Mouse (Mus musculus) mature B cell (primary cell): ENCODE measurements around the gene Btf3l4.

Experiments
- in situ Hi-C: fragments of 300-500 bp; cut with MboI; formaldehyde crosslinking; loops from 2 replicates; pipeline ENCODE4 v1.14.3; 2019

Btf3l4 gene

DNA sequence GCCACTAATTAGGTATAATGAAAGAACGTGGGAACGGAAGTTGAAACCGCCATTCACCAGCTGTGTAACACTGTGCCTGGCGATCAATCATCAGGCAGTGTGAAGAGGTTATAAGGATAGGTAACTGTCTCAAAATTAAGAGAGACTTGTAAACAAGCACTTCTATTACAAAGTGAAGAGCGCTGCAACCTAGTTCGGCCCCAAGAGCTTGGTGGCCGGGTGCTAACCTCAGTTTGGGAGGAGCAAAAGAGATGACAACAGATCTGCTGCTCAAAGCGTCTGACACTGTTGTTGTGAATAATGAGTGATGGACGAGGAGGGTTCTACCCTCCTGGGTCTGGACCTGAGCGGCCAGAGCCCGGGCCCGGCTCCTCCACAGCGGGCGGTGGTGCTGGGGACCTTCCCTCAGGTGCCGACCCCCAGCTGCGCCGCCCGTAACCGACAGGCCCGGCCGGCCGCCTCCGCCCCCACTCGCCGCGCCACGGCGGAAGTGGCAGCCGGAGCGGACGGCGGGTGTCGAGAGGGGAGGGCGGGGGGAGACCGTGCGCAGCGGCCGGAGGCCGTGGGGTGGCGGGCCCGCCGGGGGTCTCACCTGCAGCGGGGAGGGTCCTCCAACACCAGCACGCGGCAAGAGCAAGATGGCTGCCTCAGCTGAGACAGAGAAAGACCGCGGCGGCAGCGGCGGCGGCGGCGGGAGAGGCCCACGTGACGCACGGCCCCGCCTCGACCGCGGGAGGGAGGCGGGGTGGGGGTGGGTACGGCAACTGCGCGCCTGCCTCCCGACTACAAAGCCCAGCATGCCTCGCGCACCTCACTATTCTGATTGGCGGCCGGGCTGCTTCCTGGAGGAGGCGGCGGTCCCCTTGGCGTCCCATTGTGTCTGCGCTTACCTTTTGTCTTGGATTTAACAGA is at the start of gene Btf3l4:
Btf3l4 (minus strand) TSS at position 699 of the 912 bp plus-strand sequence.
- in situ Hi-C loops, result loop anchor here (25.0 kb wide), 1 partner anchor 829 kb away; the partner anchor contains the start of gene Cdkn2c

DNA sequence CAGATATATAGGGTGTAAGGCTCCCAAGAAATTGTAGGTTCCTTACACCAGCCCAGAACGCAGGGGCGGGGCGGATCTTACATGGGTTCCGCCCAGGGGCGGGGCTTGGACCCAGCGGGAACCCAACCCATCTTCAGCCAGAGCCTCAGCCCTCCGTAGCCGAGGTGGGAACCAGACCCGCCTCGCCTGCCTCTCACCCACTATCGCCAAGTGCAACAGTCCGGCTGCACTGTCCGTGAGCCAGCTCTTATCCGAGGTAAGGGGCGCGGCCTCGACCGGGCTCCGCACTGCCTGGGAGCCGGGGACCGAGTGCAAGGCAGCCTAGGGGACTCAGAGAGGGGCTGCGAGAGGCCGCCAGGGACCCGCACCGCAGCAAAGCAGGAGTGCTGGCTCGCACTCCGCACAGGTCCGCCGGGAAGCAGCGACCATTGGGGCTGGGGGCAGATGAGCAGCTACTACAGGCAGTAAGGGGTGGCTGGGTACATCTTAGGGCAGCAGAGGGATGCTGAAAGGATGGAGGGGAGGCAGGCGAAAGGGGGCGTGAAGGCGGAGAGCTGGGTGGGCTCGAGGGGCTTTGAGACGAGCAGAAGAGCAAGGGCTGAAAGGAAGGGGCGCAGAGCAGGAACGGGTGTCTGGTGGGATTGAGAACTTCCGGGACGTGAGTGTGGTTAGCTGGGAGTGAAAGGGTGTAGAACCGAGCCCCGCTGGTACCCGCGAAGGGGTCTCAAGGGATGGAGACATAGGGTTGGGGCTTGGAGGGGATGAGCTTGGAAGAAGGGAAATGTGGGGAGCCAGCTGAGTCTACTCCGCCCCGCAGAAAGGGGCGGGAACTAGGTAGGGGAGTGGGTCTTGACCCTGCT is 45.8 kb upstream of the Btf3l4 start, which contains the start of gene Rab3b:
Rab3b (plus strand) TSS at position 101 of the 860 bp plus-strand sequence.
- in situ Hi-C loops, result no loop called here

DNA sequence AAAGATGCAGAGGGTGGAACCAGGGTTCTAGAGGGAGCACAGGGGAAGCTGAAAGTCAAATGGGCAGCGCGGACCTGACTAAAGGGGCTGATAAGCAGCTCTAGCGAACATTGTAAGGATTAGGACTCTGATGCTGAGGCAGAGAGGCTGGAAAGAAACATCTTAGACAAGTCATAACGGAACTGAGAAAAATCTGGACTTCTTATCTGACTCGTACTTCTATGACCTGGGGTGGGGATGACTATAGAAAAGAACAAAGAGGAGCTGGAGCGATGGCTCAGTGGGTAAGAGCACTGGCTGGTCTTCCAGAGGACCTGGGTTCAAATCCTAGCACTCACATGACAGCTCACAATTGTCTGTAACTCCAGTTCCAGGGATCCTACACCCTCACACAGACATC is 44.5 kb upstream of the Btf3l4 start:
- in situ Hi-C loops, result no loop called here

DNA sequence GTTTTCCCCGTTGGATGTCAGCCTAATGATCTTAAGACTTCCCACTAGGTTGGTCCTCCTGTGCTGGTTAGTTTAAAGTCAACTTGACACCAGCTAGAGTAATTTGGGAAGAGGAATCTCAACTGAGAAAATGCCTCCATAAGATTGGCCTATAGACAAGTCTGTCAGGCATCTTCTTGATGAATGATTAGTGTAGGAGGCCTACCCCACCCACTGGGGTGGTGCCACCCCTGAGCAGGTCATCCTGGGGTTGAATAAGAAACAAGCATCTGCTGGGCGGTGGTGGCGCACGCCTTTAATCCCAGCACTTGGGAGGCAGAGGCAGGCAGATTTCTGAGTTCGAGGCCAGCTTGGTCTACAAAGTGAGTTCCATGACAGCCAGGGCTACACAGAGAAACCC is 40.3 kb upstream of the Btf3l4 start:
- in situ Hi-C loops, result loop anchor here (25.0 kb wide), 1 partner anchor 289 kb away; no protein-coding TSS in a partner anchor

DNA sequence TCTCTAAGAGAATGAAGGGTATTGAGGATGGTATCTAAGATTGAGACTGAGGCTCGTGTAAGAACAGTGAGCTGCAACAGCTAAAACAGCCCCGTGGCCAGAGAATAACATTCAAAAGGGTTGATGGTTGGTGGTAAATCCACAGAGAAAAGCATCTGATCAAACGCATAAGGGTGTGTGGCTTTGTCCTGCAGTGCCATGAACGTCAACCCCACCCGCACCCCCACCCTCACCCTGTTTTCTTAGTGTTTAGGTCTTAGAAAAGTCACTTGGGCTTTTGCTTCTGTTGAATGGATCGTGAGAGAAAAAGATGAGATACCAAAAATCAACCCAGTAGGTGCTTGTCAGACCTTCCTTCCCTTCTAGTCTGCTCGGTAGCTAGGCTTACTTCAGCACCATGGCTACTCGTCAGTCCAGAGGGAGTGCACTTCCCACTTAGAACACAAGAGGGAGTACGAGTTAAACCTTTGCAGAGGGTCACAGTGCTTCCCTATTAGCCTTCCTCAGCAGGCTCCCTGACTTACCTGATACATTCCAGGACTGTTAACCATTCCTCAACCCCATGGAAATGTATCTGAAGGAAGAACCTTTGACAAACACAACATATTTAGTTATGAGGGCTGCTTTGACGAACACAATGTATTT is 36.4 kb upstream of the Btf3l4 start:
- in situ Hi-C loops, result loop anchor here (25.0 kb wide), 1 partner anchor 292 kb away; no protein-coding TSS in a partner anchor

DNA sequence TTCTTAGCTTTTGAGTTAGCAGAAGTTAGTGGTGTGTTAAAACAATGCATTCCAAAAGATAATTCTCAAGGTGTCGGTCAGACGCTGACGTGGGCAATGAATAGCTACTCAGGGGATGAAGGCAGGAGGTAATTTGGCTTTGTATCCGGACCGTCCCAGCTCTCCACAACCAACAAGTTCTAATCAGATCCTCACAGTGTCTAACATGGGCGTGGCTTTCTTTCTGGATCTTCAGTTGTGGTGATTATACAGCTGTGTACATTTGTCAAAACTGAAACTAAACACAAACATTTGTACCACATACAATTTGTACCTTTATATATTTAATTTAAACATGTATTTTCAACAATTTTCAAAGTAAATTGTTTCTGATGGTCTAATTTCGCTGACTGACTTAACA is 33.4 kb upstream of the Btf3l4 start:
- in situ Hi-C loops, result loop anchor here (25.0 kb wide), 1 partner anchor 295 kb away; no protein-coding TSS in a partner anchor

DNA sequence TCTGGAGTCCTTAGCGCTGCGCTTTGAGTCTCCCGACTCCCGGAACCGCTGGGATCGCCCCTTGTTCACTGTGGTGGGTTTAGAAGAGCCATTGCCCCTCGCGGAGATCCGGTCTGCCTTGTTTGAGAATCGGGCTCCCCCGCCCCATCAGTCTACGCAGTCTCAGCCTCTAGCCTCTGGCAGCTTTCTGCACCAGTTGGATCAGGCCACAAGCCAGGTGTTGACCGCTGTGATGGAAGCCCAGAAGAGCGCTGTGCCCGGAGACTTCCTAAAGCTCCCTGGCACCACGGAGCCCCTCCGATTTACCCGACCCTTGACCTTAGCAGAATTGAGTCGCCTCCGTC is 15.1 kb upstream of the Btf3l4 start, which contains the start of gene A730015C16Rik:
A730015C16Rik (minus strand) TSS at position 115 of the 344 bp plus-strand sequence.
- in situ Hi-C loops, result loop anchor here (25.0 kb wide), 1 partner anchor 814 kb away; the partner anchor contains the start of gene Cdkn2c

DNA sequence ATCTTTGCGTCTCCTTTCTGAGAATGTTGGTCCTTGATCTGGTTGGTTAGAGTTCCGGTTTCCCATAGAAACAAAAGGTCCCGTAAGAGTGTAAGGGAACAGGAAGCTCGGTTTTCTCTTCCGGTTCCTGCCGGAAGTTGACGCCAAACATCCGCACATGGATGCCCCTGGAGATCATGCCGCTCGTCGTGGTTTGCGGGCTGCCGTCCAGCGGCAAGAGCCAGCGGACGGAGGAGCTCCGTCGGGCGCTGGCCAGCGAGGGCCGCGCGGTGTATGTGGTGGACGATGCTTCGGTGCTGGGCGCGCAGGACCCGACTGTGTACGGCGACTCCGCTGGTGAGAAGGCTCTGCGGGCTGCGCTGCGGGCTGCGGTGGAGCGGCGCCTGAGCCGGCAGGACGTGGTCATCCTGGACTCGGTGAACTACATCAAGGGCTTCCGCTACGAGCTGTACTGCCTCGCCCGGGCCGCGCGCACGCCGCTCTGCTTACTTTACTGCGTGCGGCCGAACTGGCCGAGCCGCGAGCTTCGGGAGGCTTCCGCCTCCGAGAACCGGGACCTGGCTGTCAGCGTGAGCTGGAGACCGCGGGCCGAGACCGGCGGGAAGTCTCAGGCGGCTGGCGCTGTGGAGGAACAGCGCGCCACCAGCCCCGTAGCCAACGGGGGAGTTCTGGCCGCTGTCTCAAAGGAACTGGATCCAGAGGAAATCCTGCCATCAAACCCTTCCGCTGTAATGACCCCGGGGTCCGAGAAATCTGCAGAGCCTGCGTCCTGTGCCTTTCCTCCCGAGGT is 14.5 kb upstream of the Btf3l4 start, which contains the start of gene Kti12:
Kti12 (plus strand) TSS at position 71 of the 790 bp plus-strand sequence.
- in situ Hi-C loops, result loop anchor here (25.0 kb wide), 1 partner anchor 814 kb away; the partner anchor contains the start of gene Cdkn2c

- in situ Hi-C loops, result loop anchor here (25.0 kb wide), 1 partner anchor 816 kb away; the partner anchor contains the start of gene Cdkn2c
Measured at GRCm38 (mm10) chr4:108845824-108846569, 12.6 kb upstream of the Btf3l4 start.

DNA sequence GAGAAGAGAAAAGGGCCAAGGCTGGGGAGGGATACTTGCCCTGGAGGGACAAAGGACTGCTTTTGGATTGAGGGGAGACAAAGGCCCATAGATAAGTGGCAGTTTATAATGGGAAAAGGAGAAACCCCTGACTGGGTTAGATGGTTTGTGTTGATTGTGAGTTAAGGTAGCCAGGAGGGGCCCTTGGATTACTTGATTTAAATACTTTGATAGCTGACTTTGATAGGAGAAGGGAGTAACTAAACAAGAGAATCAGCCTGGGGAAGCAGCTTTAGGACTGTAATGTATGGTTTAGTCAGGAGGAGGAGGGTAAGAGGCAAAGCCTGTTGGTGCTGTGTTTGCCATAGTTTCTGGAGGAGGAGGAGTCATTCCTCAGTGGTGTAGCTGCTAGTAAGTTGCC is 9.9 kb upstream of the Btf3l4 start:
- in situ Hi-C loops, result loop anchor here (25.0 kb wide), 1 partner anchor 819 kb away; the partner anchor contains the start of gene Cdkn2c

GRCm38 (mm10) chr4:108841920-108842578 is 8.6 kb upstream of the Btf3l4 start:
- in situ Hi-C loops, result loop anchor here (25.0 kb wide), 1 partner anchor 820 kb away; the partner anchor contains the start of gene Cdkn2c

DNA sequence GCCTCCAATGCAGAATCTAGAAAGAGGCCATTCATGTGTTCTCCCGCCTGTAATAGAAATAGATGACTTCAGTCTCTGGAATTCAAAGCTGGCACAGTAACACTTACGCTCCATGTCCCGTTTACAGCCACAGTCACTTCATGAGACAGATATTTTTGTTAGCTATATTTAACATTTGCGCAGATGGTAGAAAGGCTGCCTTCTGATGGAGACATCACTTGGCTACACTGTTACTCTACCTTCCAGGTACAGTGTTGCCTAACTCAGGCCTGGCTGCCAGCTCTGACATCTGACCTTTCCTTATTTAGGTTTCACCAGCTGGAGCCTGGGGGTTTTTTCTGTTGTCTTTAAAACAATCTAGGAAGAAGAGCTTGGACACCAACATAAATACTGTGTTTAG is 4.6 kb upstream of the Btf3l4 start:
- in situ Hi-C loops, result loop anchor here (25.0 kb wide), 1 partner anchor 824 kb away; the partner anchor contains the start of gene Cdkn2c

DNA sequence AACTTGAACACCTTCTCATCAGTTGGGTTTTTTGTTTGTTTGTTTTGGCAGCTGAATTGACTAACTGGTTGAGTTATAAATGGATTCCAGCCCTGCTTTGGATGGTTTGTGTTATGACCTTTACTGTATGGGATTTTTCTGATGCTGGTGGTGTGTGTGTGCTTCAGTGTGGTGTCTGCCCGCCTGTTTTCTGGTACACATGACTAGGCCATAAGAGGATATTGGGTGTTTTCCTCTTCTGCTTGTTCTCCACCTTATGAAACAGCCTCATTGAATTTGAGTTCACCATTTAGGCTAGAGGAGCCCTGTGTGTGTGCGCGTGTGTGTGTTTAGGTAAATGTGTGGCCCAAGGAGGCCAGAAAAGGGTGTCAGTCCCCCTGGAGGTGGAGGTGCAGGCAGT is 2.1 kb upstream of the Btf3l4 start:
- in situ Hi-C loops, result loop anchor here (25.0 kb wide), 1 partner anchor 827 kb away; the partner anchor contains the start of gene Cdkn2c

GRCm38 (mm10) chr4:108834971-108835311 is 1.5 kb upstream of the Btf3l4 start:
- in situ Hi-C loops, result loop anchor here (25.0 kb wide), 1 partner anchor 827 kb away; the partner anchor contains the start of gene Cdkn2c

GRCm38 (mm10) chr4:108834115-108834970 is 929 bp upstream of the Btf3l4 start, which contains the start of gene Txndc12:
Gene Txndc12 (plus strand): TSS chr4:108834601.
- in situ Hi-C loops, result loop anchor here (25.0 kb wide), 1 partner anchor 828 kb away; the partner anchor contains the start of gene Cdkn2c

- in situ Hi-C loops, result loop anchor here (25.0 kb wide), 1 partner anchor 829 kb away; the partner anchor contains the start of gene Cdkn2c
Measured at GRCm38 (mm10) chr4:108833828-108834114, 357 bp upstream of the Btf3l4 start.

DNA sequence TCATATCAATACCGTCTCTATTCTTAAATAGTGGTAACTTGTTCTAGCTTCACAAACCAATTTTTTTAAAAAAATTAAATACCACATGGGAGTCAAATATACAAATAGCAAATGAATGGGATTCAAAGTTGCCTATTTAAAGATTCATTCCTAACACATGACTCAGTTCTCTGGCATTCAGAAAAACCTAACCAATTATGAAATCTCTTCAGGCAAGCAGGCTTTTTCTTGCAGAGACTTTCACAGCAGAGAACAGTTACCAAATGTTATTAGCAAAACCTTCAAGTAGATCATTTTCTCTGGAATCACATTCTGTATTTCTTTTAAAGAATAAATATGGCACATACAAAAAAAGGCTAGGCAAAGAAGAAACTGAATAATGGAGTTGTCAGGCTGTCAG is 2.7 kb downstream of the Btf3l4 start:
- in situ Hi-C loops, result loop anchor here (25.0 kb wide), 1 partner anchor 832 kb away; the partner anchor contains the start of gene Cdkn2c

DNA sequence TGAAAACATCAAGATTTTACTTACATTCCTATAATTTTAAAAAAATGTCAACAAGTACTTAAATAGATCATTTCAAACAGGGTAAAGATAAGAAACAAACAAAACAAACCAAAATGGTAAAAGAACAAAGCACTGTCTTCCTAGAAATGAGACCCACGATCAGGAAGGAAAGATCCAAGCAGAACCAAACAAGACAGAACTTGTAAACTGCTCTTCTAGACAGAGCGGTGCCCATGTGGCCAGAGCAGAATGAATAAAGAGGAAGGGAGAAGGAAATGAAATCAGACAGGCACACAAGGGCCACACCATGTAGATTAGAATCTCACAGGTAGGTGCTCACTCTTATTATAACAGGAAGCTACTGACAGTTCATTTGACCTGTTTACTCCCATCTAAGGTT is 6.8 kb downstream of the Btf3l4 start:
- in situ Hi-C loops, result loop anchor here (25.0 kb wide), 1 partner anchor 836 kb away; the partner anchor contains the start of gene Cdkn2c
